Mouse (Mus musculus) hindbrain, embryonic 11.5 days (tissue): ENCODE data around the gene Fam173a. TPM values are rescaled to one million over a fixed set of nuclear protein-coding genes. Genes with fewer than 3 reads are reported as not detected.

Experiments
- ATAC-seq: fragments of 200-750 bp; cut with Nextera tagmentation; 2 replicates; pipeline ENCODE4 v1.8.0; 2017; ENCODE audit warnings: mild to moderate bottlenecking, moderate TSS enrichment, moderate library complexity; ENCODE audit not compliant: low FRiP score
- DNase-seq: peaks from one replicate; pipeline ENCODE4 v3.0.0-alpha.2; 2015; ENCODE audit warnings: low spot score
- H3K27ac ChIP-seq: fragments of 300-500 bp; sonication (generic); 2 replicates; pipeline ENCODE4 v1.5.1; 2014; ENCODE audit warnings: mild to moderate bottlenecking, low read depth, low read length
- H3K27me3 ChIP-seq: fragments of 300-500 bp; sonication (generic); 2 replicates; pipeline ENCODE4 v1.6.1; 2014; ENCODE audit warnings: mild to moderate bottlenecking, low read length, moderate library complexity, mixed read lengths; ENCODE audit not compliant: control insufficient read depth, insufficient read depth
- H3K36me3 ChIP-seq: fragments of 300-500 bp; sonication (generic); 2 replicates; pipeline ENCODE4 v1.6.1; 2014; ENCODE audit warnings: mild to moderate bottlenecking, low read length, moderate library complexity, mixed read lengths; ENCODE audit not compliant: control insufficient read depth, insufficient read depth
- H3K4me1 ChIP-seq: fragments of 300-500 bp; sonication (generic); replicated peaks from 2 replicates; pipeline ENCODE4 v1.6.1; 2014; ENCODE audit warnings: low read length, mixed read lengths; ENCODE audit not compliant: control insufficient read depth, insufficient read depth
- H3K4me2 ChIP-seq: fragments of 300-500 bp; sonication (generic); replicated peaks from 2 replicates; pipeline ENCODE4 v1.6.1; 2014; ENCODE audit warnings: mild to moderate bottlenecking, low read depth, low read length
- H3K4me3 ChIP-seq: fragments of 300-500 bp; sonication (generic); 2 replicates; pipeline ENCODE4 v1.5.1; 2014; ENCODE audit warnings: low read depth, low read length
- H3K9ac ChIP-seq: fragments of 300-500 bp; sonication (generic); 2 replicates; pipeline ENCODE4 v1.6.1; 2014; ENCODE audit warnings: low read depth, low read length
- H3K9me3 ChIP-seq: fragments of 300-500 bp; sonication (generic); 2 replicates; pipeline ENCODE4 v1.6.1; 2016; ENCODE audit warnings: low read length; ENCODE audit not compliant: control insufficient read depth
- WGBS: fragments of 180-500 bp; shearing (Covaris S2); extraction: QIAGEN DNeasy Blood & Tissue Kit; methylation state at CpG from one replicate; pipeline ENCODE4 v1.1.7; 2014; 5-methylcytosine and 5-hydroxymethylcytosine counted together
- polyA plus RNA-seq: library from polyadenylated mRNA; unstranded; fragments of >200 nt; fragmentation: Nextera tagmentation; extraction: Ambion mirVana; gene quantifications from 2 replicates; pipeline ENCODE4 v1.2.1, GENCODE M21; 2014

Fam173a gene
- polyA plus RNA-seq, 1 experiment from 2014 or later, result 70.9 TPM

DNA sequence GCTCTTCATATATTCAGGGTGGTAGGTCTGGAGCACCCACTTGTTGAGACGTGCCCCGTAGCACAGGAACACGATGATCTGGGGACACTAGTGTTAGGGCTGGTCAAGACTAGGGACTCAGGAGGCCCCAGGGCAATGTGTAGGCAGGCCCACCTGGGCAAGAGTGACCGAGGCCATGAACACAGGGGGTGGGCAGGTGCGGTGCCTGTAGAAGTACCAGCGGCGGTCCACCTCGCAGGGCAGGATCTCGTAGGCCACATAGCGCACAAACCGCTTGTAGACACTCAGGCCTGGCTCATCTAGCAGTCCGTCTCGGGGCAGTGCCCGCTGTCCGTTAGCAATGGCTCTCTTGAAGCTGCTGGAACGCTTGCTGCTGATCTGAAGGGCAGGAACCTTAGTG, 43.1 kb upstream of the Fam173a start:
- H3K9me3 ChIP-seq, result no peaks in the 10 kb centered on the region
- H3K27me3 ChIP-seq, result no peaks in the 10 kb centered on the region
- DNase-seq, result no peak
- 93% methylated on average over 16 of the region's 16 CpGs for WGBS
- H3K36me3 ChIP-seq, result peaks cover 26% of the 10 kb centered on the region
- H3K27ac ChIP-seq, result no peak overlapping the region
- H3K4me2 ChIP-seq, result peak overlapping the region; percentile 76; the same call in 1 of the 2 replicates
- ATAC-seq, result no peak
- peaks cover 37% of the 10 kb centered on the region for H3K4me1 ChIP-seq
- H3K4me3 ChIP-seq, result no peak overlapping the region; the same call in 1 of the 2 replicates
- H3K9ac ChIP-seq, result no peak overlapping the region

DNA sequence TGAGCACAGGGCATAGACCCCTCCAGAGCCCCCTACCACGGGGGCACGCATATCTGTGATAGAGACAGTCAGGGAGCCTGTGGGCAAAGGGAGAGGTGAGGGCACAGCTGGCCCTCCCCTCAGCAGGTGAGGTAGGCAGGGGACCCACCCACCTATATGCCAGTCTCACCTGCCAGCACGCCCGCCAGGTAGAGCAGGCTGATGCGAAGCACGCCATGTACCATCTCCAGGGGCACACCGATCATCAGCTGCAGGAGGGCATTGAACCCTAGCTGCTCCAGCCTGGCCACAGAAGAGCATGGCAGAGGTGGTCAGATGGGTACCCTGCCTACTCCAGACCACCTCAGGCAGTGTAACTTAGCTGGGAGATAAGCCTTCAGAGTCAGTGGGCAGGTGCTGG, 42.6 kb upstream of the Fam173a start:
- ATAC-seq, result no peak
- H3K4me3 ChIP-seq, result no peak overlapping the region
- DNase-seq, result no peak
- H3K9me3 ChIP-seq, result no peaks in the 10 kb centered on the region
- 90% methylated on average over 7 of the region's 7 CpGs for WGBS
- peak overlapping the region; percentile 7; the same call in 1 of the 2 replicates for H3K4me2 ChIP-seq
- no peaks in the 10 kb centered on the region for H3K27me3 ChIP-seq
- H3K27ac ChIP-seq, result no peak overlapping the region
- H3K9ac ChIP-seq, result no peak overlapping the region
- H3K36me3 ChIP-seq, result peaks cover 21% of the 10 kb centered on the region
- peaks cover 37% of the 10 kb centered on the region for H3K4me1 ChIP-seq

DNA sequence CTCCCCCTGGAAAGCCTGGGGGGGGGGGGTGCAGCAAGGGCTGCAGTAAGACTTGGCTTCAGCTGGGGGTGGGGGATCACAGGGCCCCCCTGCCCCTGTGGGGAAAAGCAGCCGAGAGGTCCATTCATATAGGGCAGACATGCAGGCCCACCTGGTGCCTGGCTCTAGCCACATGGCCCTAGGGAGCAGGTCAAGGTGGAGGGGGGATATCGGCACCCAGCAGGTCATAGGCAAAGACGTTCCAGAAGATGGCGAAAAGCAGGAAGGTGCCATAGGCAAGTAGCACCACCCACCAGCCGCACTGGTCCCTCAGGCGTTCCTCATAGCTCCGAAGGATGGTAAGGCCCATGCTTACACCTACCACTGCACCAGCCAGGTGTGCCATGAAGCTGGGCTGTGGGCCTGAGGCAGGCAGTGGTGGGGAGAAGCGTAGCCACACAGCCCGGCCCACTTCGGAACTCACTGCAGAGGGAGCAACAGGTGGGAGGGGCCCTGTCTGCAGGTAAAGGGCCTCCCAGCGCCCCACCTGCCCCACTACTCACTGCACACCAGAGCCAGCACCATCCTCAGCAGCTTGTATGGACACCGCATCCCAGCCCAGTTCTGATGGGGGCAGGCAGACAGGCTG, 42.0 kb upstream of the Fam173a start:
- Histone ChIP-seq H3K4me1 (peaks cover 39% of the 10 kb centered on the region), H3K27ac (peak overlapping the region; percentile 24; the same call in 1 of the 2 replicates), H3K4me3 (peak overlapping the region; percentile 83; the same call in 1 of the 2 replicates), H3K4me2 (peak overlapping the region; percentile 91), H3K9me3 (no peaks in the 10 kb centered on the region), H3K9ac (no peak overlapping the region), H3K27me3 (no peaks in the 10 kb centered on the region), H3K36me3 (peaks cover 16% of the 10 kb centered on the region)
- ATAC-seq (no peak), DNase-seq (no peak)
- WGBS, result 92% methylated on average over 12 of the region's 12 CpGs

DNA sequence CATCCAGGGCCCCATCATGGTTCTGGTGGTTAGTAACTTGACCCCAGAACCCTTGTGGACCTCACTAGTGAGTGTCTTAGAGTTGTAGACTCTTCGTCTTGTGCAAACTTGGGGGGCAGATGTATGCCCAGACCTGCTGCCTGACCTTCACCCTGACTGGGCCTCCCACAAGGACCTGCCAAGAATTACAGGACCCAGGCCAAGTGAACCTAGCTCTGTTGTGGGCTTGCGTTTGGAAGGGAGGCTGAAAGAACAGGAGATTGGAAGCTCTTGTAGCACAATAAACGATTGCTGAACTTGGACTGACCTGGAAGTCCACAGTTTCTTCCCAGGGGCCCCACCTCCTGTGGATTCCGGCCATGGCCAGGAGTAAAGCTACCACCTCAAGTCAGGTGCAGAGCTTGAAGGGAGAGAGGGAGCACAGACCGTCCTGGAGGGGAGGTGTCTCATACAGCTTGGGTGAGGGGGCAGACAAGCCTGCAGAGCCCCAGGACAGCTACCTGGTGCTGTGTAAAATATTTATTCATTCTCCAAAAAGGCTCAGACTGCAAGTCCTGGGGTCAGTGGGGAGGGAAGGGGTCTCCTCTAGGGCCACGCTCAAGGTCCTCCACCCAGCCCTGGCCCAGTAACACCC, 41.4 kb upstream of the Fam173a start:
- peaks cover 43% of the 10 kb centered on the region for H3K4me1 ChIP-seq
- peaks cover 10% of the 10 kb centered on the region for H3K36me3 ChIP-seq
- no peak for DNase-seq
- WGBS, result 60% methylated on average over 6 of the region's 6 CpGs
- peak overlapping the region; percentile 79 for H3K9ac ChIP-seq
- H3K9me3 ChIP-seq, result no peaks in the 10 kb centered on the region
- H3K27ac ChIP-seq, result peak overlapping the region; percentile 94
- H3K4me3 ChIP-seq, result peak overlapping the region; percentile 83
- H3K27me3 ChIP-seq, result no peaks in the 10 kb centered on the region
- H3K4me2 ChIP-seq, result peak overlapping the region; percentile 91
- no peak for ATAC-seq

DNA sequence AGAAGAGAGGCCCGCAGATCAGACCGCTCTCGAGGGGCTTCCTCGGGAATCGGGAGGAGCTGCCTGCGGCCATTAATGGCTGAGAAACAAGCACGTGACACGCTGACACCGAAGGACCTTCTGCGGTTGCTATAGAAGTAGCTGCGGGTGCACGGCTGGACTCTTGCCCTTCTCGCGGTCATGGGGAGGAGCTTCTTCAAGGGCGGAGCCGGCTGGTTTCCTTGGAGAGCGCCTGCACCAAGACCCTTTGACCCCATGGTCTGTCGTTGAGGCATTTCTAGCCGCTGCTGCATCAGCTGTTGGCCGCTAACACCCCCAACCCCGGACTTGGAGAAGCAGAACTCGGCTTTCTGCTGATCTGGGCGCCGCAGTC, 40.6 kb upstream of the Fam173a start, which contains the start of gene Stub1:
Gene Stub1 (minus strand): TSS at position 114 of the 373 bp plus-strand sequence.
- Histone ChIP-seq H3K36me3 (peaks cover 8% of the 10 kb centered on the region; the same call in 1 of the 2 replicates), H3K9ac (peak within 1 kb of the TSS; percentile 79), H3K9me3 (no peaks in the 10 kb centered on the region), H3K4me1 (peaks cover 46% of the 10 kb centered on the region), H3K27ac (peak within 1 kb of the TSS; percentile 94), H3K27me3 (no peaks in the 10 kb centered on the region), H3K4me3 (peak within 1 kb of the TSS; percentile 83), H3K4me2 (peak within 1 kb of the TSS; percentile 91)
- ATAC-seq (peak; percentile 75), DNase-seq (peak; percentile 87)
- WGBS, result under 1% methylated on average over 24 of the region's 24 CpGs

DNA sequence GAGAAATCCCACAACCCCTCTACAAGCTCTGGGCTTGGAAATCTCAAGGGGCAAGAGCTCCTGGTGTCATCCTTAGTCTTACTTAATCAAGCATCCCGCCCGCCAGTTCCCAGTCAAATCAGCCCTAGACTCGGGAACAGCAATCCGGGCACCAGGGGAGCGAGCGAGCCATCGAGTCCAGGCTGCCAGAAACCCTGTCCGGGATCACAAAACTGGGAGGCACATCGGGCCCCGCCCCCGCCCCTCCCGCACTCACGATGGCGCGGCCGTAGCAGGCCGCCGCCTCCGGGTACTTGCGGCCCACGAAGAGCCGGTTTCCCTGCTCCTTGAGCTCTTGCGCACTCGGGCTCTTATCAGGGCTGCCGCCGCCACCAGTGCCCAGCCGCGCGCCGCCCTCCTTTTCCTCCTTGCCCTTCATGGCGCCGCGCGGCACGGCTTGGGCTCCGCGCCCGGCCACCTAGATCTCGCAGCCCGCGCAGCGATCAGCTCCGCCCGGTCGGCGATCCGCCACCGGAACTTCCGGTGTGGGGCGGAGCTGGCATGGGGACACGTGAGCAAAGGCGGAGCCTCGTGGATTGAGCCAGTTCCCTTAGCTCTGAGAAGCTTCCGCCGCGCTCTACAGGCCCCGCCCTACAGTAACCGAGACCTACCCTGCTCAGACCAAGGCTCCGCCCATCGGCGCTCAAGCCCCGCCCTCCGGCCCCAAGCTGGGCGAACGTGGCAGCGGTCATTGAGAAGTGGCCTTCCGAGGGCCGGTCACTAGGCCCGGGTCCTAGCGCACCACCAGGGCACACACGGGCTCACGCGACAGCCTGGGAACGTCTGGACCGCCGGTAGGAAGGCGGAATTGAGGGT, 40.0 kb upstream of the Fam173a start:
- 0% methylated on average over 71 of the region's 77 CpGs for WGBS
- Histone ChIP-seq H3K36me3 (peaks cover 8% of the 10 kb centered on the region; the same call in 1 of the 2 replicates), H3K4me3 (peak overlapping the region; percentile 83)

DNA sequence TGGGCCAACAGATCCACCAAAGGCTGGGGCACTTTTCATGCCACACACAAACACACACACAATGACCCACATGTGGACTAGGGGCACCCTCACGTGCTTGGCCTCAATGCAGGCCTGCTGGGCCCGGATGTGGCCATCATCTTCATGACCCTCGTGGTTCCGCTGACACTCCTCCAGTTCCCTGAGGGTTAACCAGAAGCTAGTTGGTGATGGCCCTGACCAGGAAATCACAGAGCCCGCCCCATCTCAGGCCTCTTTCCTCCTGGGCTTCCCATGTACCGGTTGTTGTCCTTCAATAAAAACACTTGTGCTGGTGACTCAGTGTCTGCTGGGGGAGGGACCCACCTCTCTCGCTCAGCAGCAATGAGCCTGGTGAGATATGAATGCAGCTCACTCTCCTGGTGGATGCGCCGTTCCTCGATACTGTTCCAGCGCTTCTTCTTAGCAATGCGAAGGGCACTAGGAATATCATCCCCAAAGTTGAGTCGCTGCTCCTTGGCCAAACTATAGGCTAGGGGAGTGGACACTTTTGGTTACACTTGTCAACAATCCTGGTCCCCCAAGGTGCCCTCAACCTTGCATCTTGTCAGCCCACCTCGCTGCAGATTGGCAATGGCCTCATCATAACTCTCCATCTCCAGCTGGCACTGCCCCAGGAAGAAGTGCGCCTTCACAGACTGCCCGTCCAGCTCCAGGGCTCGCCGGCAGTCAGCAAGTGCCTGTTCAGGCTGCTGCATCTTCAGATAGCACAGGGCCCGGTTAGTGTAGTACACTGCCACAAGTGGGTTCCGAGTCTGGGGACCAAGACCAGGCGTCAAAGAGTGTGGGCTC, 39.0 kb upstream of the Fam173a start:
- WGBS, result 64% methylated on average over 21 of the region's 21 CpGs
- peak overlapping the region; percentile 79 for H3K9ac ChIP-seq
- H3K36me3 ChIP-seq, result peaks cover 8% of the 10 kb centered on the region; the same call in 1 of the 2 replicates
- peak overlapping the region; percentile 83 for H3K4me3 ChIP-seq
- ATAC-seq, result no peak
- peaks cover 38% of the 10 kb centered on the region for H3K4me1 ChIP-seq
- no peaks in the 10 kb centered on the region for H3K9me3 ChIP-seq
- peak; percentile 19 for DNase-seq
- no peaks in the 10 kb centered on the region for H3K27me3 ChIP-seq
- peak overlapping the region; percentile 91 for H3K4me2 ChIP-seq
- H3K27ac ChIP-seq, result no peak overlapping the region; the same call in 1 of the 2 replicates

More for the DNA sequence above, 40.0 kb upstream of the Fam173a start:
- Histone ChIP-seq H3K27ac (peak overlapping the region; percentile 94), H3K4me2 (peak overlapping the region; percentile 91), H3K9me3 (no peaks in the 10 kb centered on the region), H3K27me3 (no peaks in the 10 kb centered on the region), H3K4me1 (peaks cover 45% of the 10 kb centered on the region), H3K9ac (peak overlapping the region; percentile 79)
- ATAC-seq (peak; percentile 90), DNase-seq (peak; percentile 99)
